Mouse (Mus musculus): ENCODE results near the gene Tmod3.

Tmod3 gene

GRCm38 (mm10) chr9:75559512-75560012 is at the start of gene Tmod3:
TSS of gene Tmod3 (minus strand) at chr9:75559657.
- DNase-seq (ENCODE audit: low spot score) = peak; percentile 92

- DNase-seq (ENCODE audit: low spot score) = no peak
These were observed 48.0 kb upstream of the Tmod3 start for GRCm38 (mm10) chr9:75607496-75607895.

GRCm38 (mm10) chr9:75601510-75601909 is 42.1 kb upstream of the Tmod3 start:
- DNase-seq (ENCODE audit: low spot score) = no peak

- no peak for DNase-seq (ENCODE audit: low spot score)
These were observed 40.9 kb upstream of the Tmod3 start for GRCm38 (mm10) chr9:75600166-75600934.

- no peak for DNase-seq (ENCODE audit: low spot score)
These were observed 39.9 kb upstream of the Tmod3 start for GRCm38 (mm10) chr9:75599191-75599841.

GRCm38 (mm10) chr9:75597596-75597995 is 38.1 kb upstream of the Tmod3 start:
- DNase-seq (ENCODE audit: low spot score) = no peak

- DNase-seq (ENCODE audit: low spot score) = no peak
These were observed 37.6 kb upstream of the Tmod3 start for GRCm38 (mm10) chr9:75597036-75597435.

GRCm38 (mm10) chr9:75593481-75593880 is 34.0 kb upstream of the Tmod3 start:
- DNase-seq (ENCODE audit: low spot score) = no peak

GRCm38 (mm10) chr9:75589850-75590790 is 30.7 kb upstream of the Tmod3 start:
- no peak for DNase-seq (ENCODE audit: low spot score)

GRCm38 (mm10) chr9:75581694-75582350 is 22.4 kb upstream of the Tmod3 start:
- peak; percentile 50 for DNase-seq (ENCODE audit: low spot score)

GRCm38 (mm10) chr9:75579321-75579720 is 19.9 kb upstream of the Tmod3 start:
- no peak for DNase-seq (ENCODE audit: low spot score)

- no peak for DNase-seq (ENCODE audit: low spot score)
These were observed 11.8 kb upstream of the Tmod3 start for GRCm38 (mm10) chr9:75571036-75571942.

- no peak for DNase-seq (ENCODE audit: low spot score)
These were observed 8.9 kb upstream of the Tmod3 start for GRCm38 (mm10) chr9:75568399-75568798.

GRCm38 (mm10) chr9:75564892-75565291 is 5.4 kb upstream of the Tmod3 start:
- no peak for DNase-seq (ENCODE audit: low spot score)

GRCm38 (mm10) chr9:75563622-75564021 is 4.2 kb upstream of the Tmod3 start:
- DNase-seq (ENCODE audit: low spot score) = peak; percentile 64

GRCm38 (mm10) chr9:75563176-75563575 is 3.7 kb upstream of the Tmod3 start:
- DNase-seq (ENCODE audit: low spot score) = no peak

- DNase-seq (ENCODE audit: low spot score) = no peak
These were observed 1.7 kb upstream of the Tmod3 start for GRCm38 (mm10) chr9:75561040-75561669.

GRCm38 (mm10) chr9:75560353-75560752 is 896 bp upstream of the Tmod3 start:
- DNase-seq (ENCODE audit: low spot score) = no peak

GRCm38 (mm10) chr9:75558812-75559511 is 495 bp downstream of the Tmod3 start:
- peak; percentile 72 for DNase-seq (ENCODE audit: low spot score)
